Mouse (Mus musculus): ENCODE data around the gene Rnaset2b.
"Not testable (repeated sequence)": the region's sequence is repeated elsewhere in the genome, so short reads cannot be mapped to it uniquely, and the experiment has no call there.

The Rnaset2b gene

DNA sequence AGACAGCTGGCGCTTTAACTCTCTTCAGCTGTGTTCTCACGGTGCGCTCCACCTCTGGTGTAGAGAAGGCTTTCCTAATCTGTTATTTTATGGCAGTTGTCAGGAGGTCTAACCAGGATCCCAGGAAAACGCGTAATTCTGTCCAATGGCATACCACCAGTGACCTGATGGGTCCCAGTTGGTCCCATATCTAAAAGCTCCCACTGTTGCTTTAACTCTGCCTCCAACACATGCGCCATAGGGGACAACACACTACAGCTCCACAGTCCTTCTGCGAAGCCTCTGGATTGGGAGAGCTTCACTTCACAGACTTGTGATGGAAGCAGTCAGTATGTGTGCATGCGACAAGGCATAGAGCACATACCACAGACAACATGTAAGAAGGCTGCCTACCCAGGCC, 9.7 kb downstream of the Rnaset2b start:
- not testable (repeated sequence) for DNase-seq (ENCODE audit: low spot score in 2 of 2)

DNA sequence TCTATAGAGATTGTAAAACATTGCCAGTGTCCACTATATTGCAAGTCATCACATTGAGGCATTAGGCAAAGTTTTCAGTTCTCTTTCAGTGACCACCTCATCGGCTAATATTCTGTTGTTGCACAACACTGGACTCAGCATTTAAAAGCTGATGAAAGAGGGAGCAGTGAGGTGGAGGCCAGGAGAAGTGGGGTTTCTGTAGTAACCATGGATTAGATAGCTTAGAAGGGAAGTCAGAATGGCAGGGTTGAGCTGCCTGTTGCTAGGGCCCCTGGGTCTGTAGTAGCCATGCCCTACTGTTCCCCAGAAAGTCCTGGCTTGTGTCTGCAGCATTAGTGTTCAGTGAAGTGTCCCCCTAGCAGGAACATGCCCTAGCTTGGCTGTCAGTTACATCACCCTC, 15.7 kb downstream of the Rnaset2b start:
- not testable (repeated sequence) for DNase-seq (ENCODE audit: low spot score in 2 of 2)

DNA sequence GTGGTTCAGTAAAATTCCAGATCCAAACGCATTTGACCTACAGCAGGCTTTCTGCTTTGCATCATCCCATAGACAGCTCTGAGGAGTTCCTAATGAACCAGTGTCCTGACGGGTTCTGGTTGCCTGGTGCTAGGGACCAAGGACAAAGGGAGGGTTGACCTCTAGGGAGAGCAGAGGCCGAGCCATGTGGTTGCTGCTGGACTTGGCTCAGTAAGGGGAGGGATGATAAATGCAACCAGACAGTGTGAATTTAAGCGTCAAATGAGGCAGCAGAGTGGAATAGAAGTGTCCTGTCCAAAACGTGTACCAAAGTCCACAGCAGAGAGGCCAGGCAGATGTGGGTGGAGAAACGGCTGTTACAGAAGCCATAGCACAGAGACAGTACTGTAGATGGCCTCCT, 25.1 kb downstream of the Rnaset2b start:
- DNase-seq (ENCODE audit: low spot score in 2 of 2): not testable (repeated sequence)

DNA sequence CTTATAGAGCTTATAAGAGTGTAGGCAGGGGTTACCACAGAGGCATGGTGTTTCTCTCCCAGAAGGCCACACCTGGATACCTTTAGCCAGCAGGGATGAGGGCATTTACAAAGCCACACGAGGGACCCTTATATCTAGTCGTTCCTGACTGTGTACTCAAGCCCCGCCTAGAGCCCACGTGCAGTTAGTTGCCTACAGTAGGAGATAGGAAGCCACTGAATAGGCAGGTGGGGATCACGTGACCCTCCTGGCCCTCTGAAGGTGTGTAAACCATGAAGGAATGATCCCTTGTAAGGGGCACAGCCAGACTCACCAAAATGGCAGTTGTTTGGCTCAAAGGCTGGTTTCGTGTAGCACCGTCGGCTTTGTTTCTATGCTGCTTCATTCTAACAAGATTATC, 26.4 kb downstream of the Rnaset2b start:
- not testable (repeated sequence) for DNase-seq (ENCODE audit: low spot score in 2 of 2)

DNA sequence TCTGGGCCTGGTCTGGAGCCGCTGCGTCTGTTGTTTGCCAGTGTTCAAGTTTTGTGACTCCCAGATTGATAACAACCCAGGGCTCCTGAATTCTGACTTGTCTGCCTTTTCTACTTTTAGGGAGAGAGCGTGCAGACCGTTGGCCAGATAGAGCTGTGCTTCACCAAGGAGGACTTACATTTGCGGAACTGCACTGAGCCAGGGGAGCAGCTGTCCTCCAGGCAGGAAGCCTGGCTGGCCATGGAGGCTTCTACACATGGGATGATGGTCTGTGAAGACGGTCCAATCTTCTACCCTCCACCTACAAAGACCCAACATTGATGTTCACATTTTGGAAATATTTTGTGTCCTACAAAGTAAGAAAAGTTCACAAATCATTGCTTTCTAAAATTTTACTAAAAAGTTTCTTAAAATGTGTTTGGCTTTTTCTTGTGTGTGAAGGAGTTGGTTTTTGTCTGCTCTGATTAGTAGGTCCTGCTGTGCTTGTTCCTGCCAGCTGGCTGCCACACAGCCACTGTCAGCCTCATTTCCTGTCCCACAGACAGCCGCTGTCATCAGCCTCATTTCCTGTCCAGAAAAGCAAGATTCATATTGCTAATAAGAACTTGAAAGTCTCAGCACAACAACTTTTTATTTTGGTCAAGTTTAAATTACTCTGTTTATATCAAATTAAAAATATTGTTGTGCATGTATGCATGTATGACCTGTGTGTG, 27.5 kb downstream of the Rnaset2b start:
- not testable (repeated sequence) for DNase-seq (ENCODE audit: low spot score in 2 of 2)

DNA sequence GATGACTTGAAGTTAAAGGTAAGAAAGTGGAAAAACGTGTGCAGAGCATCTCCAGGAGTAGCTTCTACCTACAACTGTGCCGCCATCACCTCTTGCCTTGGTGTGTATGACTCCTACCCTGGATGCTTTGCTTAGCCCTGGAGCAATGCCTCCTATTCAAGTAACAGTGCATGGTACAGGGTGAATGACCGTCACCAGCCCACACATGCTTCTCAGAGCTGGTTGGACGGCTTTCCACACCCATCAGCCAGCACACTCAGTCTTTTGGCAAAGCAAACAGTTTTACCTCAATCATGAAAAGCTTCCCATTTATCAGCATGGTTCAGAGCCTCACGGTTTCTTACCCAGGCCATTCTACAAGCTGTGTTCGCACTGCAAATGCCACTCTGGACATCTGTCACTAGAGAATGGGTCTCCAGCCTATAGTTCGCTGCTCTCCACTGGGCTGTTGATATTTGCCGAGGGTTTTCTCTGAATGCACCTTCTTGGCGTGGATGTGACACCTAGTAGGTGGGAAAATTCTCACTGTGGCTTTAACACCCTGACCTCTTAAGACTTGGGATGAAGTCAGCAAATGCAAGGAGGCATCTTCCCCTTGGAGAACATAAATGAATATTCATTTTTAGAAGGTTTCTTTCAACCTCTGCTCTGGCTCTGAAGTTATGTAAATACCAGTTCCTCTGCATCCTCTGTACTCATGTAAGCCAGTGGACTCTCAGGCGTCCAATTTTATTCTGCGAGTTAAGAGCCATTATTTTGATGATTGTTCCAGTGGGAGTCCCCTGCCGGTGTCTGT, 31.6 kb downstream of the Rnaset2b start:
- DNase-seq (ENCODE audit: low spot score in 2 of 2): not testable (repeated sequence)

DNA sequence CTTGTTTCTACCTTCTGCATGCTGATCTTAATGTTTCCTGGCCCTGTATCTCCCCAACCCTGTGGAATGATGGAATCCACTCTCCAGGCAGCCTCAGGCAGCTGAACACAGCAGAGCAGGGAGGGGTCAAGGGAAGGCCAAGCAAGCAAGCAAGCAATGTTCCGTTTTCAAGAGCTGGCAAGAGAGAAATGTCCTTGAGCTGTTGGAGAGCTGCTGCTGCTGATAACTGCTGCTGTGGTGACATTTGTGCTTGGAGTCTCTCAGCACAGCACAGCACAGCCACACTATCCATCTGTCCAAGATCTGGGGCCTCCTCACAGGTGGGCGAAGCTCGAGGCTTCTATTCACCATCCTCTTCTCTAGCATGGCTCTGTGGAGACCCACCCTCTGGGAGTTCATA, 33.0 kb downstream of the Rnaset2b start:
- not testable (repeated sequence) for DNase-seq (ENCODE audit: low spot score in 2 of 2)

DNA sequence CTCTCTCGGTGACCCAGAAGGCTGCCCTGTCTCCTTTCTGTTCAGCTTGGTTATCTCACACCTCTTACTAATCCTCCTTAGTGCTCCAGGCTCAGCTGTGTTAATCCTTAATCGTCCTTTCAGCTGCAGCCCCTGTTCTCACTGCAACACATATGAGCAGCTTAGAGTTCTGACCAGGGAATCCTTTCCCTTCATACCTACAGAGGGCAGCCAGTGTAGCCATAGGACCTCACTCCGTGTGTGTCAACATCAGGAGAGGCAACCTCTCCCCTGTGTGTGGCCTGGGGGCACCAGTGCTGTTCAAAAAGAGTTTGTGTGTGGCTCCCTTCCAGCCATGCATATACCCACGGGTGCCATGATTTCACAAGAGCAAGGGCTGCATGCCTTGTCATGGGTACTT, 35.2 kb downstream of the Rnaset2b start:
- DNase-seq (ENCODE audit: low spot score in 2 of 2): not testable (repeated sequence)

DNA sequence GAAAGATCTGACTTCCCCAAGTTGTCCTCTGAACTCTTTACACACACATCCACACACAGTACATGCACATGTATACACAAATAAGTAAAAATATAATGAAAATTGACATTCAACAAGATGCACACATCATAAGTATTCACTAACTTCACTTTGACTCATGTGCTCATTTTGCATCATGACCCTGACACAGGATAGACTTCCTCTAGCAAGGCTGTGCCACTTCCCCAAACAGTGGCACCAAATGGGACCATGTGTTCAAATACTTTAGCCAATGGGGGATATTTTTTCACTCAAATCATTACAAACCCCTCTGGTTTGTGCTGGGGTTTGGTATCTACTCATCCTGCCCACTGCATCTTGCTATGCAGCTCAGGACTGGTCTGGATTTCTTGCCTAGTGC, 38.5 kb downstream of the Rnaset2b start:
- not testable (repeated sequence) for DNase-seq (ENCODE audit: low spot score in 2 of 2)

DNA sequence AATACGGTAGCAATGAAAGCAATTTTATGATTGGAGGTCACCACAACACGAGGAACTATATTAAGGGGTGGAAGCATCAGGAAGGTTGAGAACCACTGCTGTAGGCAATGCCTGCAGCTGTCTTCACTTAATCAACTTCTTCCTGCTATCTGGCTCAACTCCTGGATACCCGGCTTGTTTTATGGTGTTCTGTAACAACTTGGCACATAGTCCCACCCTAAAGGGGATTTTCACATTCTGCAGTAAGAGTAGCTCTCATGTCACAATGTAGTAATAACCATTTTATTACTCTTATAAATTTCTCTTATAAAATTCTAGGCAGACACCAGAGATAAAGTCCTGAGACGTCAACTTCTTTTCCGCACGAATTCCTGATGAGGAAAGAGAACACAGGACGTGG, 39.0 kb downstream of the Rnaset2b start:
- DNase-seq (ENCODE audit: low spot score in 2 of 2): not testable (repeated sequence)

DNA sequence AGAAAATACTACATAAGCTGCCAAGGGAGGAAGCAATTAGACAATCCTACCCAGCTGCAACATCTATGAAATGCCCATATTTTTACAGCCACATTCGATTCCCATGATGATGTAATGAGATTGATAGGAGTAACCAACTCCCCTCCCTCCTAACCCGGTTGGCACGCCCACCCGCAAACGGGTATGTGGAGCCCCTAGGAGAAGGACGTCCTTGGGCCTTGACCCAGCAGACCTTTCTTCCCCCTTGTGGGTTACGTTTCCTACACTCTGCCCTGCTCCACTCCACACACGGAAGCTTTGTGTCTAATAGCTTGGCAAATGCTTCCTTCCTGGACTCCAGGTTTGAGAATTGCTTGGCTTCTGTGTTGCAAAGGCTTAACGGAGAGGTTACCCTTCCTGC, 39.5 kb downstream of the Rnaset2b start:
- DNase-seq (ENCODE audit: low spot score in 2 of 2): not testable (repeated sequence)

DNA sequence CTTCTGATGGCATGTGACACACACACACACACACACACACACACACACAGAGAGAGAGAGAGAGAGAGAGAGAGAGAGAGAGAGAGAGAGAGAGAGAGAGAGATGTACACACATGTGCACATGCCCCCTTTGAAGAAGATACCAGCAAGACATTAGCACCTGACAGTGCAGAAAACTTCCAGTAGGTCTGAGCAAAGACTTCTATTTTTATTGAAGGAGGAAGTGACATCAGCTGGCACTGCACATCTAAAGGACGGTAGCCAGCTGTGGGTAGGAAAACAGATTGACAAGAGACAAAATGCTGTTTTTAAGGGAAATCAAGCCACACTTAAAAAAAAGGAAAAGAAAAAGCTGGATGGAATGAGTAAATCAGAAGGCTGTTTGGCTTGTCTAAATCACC, 43.8 kb downstream of the Rnaset2b start:
- not testable (repeated sequence) for DNase-seq (ENCODE audit: low spot score in 2 of 2)

DNA sequence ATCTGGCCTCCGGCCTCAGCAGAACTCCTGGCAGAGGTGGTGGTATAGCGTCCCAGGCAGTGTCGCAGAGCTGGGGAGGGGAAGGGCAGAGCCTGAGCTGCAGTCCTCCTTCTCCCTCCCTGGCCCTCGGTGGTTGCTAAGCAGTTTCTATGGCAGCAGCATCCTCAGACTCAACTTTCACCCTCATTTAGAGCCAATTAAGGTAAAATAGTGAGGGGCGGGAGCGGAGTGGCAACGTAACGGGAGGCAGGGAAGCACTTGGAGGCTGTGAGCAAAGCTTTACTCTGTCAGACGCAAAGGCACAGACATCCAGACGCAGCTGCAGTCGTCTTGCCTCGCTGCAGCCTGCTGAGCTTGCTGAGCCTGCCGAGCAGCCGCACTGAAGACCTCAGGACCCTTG, 54.8 kb downstream of the Rnaset2b start, which contains the start of gene Gm1604a:
Gene Gm1604a (plus strand): TSS at position 312 of the 400 bp plus-strand sequence.
- DNase-seq (ENCODE audit: low spot score in 2 of 2): not testable (repeated sequence)

DNA sequence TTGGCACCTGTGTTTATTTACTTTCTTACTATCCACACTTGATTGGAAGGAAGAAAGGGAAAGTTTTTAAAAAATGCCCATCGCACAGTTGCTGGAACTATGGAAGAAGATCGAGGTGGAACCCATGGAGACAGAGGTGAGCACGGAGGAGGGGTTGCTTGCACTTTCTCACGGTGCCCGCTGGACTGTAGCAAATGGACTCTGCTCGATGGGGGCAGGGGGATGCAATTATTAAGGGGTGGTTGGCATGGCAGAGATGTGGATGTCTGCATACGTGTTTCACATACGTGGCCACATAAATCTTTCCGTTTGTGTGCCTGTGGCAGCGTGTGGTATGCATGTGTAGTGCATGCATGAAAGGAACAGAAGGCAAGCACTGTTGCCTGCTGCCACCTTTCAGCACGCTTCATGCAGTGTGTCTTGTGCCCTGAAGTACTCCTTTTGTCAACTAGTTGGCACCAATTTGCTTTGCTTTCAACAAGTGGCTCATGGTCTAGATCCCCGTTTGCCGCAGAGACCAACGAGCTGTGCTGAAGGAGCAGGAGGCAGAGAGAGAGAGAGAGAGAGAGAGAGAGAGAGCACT, 55.4 kb downstream of the Rnaset2b start:
- not testable (repeated sequence) for DNase-seq (ENCODE audit: low spot score in 2 of 2)

DNA sequence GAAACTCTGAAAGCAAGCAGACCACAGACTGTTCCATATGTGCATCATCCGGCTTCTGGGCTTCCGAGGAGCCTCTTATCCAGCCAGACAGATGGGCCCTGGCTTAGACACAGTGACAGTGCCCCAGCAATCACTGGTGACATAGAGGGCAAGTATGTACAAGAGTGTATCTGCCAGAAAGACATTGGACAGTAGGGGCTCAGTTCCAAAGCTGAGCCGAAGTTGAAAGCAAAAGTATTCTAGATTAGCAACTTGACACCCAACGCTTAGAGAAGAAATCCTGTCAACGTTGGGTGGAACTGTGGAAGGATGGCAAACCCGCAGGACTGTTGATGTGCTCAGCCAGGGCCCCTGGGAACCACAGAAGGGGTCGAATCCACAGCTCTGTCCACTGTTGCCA, 59.8 kb downstream of the Rnaset2b start:
- DNase-seq (ENCODE audit: low spot score in 2 of 2): not testable (repeated sequence)

DNA sequence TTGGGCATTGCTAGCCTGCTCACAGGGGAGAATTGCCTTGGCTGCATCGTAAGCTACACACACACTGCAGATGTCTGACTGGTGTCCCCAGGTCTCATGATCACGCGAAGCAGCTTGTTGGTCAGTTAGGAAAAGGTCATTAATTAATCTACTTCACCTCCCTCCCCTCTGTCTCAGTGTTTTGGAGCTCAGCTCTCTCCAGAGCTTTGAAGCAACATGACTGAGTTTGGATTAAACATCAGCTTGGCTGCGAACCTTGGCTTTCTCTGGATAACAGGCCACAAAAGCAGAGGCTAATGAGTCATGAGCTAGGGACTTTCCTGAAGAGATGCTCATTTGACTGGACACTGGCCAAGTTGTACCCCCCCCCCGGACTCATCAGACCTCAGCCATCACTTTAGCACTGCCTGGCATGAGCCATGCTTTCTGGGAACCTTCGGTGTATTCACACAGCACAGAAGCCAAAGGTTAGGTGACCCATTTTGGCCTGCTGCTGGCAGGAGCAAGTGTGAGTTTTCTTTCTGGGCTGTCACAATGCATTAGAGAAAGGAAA, 60.3 kb downstream of the Rnaset2b start:
- DNase-seq (ENCODE audit: low spot score in 2 of 2): not testable (repeated sequence)

DNA sequence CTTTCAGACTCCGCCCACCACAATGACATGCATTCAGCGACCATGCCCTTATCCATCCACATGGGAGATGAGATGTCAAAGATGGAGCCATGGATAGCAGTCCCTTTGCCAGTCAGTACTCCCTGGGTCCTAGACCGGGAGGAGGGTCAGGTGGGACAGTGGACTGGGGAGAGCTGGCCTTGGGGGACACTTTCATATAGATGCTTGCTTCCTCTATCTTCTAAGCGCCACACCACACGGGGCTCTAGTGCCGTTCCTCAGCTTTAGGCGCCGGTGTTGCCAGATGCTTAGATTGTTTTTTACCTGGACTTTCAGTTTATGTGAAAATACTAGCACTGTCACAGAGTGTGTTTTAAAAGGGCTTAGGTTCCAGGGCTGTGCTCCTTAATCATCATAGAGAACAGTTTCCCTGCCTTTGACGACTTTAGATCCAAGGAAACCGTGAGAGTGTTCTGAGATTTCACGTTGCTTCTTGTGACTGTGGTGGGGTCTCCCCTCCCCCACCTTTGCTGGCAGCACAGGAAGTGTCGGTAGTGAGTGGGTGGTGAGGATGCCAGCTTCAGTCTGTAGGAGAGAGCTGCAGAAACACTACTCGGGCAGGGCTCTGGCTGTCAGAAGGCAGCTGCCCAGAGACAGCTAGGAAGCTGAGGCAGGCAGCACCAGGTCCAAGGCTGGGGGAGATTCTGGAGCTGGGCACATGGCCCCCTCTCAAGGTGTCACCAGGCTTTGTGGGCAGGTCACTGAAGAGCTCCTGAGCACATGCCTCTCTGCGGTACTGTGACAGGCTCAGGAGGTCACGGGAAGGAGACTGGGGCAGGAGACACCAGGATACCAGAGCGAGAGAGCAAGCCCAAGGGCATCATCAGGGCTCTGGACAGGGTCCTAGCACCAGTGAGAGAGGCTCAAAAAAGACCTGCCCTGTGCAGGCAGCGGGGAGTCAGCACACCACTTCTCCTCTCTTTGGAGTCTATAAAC, 63.0 kb downstream of the Rnaset2b start:
- not testable (repeated sequence) for DNase-seq (ENCODE audit: low spot score in 2 of 2)
